Mouse (Mus musculus): ENCODE data around the gene Rapgef4.

Rapgef4 gene

DNA sequence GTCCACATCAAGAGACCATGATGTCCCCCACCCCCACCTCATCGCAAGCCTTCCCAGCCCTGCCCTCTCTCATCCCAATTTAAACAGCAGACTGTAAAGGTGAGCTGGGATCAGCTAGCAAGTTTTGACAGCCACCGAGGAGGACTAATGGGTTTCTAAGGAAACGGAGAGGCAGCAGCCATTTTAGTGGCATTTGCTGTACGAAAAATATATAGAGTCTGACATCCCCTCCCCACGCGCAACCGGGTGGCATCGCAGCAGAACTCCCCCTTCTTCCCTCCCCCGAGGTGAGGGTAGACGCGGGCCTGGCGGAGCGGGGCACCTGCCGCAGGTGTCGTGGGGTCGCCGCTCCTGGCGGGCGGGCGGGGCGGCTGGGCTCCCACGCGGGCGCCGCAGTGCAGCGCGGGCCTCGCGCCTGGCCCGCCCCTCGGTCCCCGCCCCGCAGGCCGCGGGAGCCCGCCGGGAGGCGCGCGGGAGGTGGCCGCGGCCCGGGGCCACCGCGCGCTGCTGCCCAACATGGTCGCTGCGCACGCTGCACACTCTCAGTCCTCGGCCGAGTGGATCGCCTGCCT, at the start of gene Rapgef4:
Rapgef4 (plus strand) TSS at position 470 of the 572 bp plus-strand sequence.
- no peak for DNase-seq (ENCODE audit: low spot score)

DNA sequence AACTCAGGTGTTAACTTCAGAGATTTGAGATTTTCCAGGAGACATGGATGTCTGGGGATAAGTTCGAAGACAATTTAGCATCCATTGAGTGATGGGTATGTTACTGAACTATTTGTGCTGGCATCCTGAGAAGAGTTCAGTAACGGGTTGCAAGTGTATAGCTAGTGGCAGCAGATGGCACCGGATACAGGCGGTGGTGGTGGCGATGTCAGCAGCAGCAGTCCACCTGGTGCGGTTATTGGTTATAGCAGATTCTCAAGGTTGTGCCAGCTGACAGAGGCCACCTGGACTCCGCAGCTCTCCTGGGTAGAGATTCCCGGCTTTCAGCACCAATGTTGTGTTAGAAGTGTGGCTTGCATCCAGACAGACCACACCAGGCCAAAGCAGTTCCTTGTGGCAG, 47.0 kb upstream of the Rapgef4 start:
- no peak for DNase-seq (ENCODE audit: low spot score)

DNA sequence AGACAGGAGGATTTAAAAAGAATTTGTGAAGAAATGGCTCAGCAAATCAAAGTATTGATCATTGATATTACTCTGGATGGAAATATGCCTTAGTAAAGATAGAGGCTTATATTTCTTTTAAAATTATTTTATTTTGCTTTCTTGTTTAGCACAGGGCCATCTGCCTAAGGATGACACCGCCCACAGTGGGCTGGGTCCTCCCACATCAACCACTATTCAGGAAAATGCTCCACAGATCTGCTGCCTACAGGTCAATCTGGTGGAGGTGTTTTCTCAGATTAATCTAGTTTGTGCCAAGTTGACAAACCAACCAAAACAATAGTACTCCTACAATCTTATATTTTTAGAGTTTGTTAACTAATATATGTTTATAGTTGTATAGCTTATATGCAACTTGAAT, 44.3 kb upstream of the Rapgef4 start:
- no peak for DNase-seq (ENCODE audit: low spot score)

DNA sequence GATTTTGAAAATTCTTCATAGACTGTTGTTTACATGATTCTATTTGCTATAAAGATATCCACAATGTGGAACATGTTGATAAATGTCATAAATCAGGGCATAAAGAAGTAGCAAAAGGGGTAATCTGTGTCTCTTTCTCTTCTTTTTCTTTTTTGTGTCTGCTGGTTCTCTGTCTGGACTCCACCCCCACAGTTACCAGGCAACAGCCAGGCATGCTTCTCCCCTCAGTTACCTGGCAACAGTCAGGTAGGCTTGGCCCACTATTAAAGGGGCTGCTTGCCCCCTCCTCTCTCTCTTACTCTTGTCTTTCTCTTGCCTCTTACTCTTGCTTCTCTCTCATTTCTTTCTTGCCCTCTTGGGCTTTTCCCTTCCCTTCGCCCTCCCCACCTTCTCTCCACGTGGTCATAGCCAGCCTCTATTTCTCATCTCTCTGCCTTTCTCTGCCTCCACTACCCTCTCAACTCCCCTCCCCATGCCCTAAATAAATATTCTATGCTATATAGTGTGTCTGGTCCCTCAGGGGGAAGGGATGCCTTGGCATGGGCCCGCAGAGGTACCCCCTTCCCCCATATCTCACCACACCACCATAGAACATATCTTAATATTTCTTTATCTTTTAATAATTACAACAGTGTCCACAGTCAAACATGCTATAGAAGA, 43.3 kb upstream of the Rapgef4 start:
- no peak for DNase-seq (ENCODE audit: low spot score)

DNA sequence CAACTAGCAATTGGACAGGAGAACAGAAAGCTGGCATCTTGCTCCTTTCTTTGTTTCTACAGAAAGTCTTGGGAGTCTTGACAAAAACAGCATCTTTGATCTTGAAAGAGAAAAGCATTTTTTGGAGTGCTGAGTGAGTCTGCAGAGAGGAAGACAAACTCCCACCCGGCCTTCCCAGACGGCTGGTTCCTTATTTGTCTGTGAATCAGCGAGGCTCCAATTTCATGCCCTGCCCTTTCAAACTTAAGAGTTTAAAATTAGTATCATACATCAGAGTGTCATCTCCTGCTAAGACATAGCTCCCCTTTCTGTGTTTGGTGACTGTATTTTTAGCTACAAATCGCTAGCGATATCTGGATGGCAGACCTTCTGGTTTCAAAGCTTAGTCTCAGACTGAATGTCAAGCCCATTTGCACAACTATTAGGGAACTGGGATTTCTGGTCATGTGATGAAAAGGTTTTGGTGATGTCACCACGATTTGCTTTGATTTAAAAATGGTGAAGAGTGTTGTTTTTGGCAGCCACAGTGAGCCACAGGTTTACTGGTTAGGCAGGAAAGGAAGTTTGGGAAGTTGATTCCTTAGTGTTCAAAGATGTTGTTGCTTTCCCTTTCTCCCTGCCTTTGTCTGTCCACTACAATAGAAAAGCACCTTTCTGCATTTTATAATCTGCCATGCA, 42.2 kb upstream of the Rapgef4 start:
- no peak for DNase-seq (ENCODE audit: low spot score)

DNA sequence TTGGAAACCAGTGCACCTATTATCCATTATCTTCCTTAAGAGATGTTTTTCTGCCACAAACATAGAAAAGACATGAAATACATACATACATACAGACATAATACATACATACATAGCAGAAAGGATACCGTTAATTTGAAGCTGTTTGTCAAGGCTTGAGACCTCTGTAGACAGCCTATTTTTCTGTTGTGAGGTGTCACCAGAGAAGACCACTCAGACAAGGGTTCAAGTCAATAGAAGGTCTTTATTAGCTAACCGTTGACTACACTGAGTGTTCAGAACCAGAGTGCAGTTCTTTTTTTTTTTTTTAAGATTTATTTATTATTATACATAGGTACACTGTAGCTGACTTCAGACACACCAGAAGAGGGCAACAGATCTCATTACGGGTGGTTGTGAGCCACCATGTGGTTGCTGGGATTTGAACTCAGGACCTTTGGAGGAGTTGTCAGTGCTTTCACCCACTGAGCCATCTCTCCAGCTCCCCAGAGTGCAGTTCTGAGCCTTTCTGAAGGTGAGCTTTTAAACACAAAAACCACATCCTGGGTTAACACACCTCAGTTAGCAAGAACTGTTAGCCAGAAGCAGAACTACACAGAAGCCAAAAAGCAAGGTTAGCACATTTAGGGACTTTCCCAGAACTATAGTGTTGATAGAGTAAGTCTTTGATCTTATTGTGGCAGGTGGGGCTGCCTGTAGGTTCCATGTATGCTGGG, 39.9 kb upstream of the Rapgef4 start:
- no peak for DNase-seq (ENCODE audit: low spot score)

DNA sequence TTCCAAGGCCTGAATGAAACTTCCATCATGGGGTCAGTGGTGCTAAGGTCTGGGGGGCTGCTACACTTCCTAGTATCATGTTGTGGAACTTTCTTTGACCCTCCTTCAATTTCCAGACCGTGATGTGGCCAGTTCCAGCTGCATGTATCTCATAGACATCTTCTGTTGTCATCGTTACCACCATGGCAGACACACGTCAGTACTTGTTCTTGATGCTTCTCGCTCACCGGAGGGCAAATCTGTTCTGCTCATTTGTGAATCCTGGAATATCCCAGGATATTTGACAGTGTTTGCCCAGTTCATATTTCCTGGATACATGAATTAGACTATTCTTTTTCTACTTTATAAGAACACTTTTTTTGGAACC, 39.3 kb upstream of the Rapgef4 start:
- DNase-seq (ENCODE audit: low spot score), result no peak

DNA sequence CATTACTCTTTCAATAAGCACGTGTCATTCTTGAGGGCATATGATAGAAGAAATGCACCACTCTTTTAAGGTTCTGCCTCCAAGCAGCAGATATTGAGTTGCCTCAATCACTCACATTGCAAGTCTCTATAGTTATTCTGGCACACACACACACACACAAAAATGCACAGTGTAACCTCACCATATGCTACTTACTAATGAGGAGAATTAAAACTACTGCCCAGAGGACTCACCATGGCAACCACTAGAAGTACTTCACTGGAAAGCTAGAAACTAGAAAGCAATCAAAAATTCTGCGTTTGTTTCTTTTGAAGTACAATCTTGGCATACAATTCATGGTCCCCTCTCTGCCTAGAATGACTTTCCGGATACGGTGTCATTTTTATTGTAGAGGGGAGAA, 29.8 kb upstream of the Rapgef4 start:
- no peak for DNase-seq (ENCODE audit: low spot score)

DNA sequence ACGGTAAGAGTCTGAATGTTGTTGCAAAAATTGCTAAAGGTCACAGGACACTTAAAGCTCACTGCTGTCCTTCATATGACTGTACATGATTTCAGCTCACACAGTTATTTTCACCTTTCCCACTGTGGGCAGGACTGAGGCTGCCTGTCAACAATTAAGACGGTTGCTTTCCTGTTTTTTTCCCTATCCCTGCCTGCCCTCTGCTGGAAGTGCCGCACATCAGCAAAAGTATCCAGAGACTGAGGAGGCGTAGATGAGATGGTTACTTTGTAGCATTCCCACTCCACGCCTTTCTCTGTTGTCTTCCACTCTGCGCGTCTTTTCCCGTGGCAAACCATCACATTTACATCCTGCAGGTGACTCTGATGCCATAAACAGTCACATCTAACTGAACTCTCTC, 25.4 kb upstream of the Rapgef4 start:
- DNase-seq (ENCODE audit: low spot score), result peak; percentile 65

DNA sequence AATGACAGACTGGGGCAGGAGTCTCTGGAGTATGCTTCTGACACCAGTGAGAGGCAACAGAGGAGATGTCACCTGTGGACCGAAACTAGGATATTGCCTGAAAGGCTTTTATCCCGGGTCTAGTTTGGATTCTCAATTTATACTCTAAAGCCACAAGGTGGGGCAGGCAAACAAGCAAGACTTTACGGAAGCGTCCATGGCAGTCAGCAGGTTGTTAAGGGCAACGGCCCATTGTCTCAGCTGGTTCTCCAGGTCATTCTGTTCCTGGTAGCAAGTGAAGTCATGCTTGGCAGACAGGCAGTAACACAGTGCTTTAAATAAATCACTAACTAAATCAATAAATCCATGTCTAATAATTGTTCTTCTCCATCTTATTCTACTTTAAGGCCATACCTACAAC, 24.6 kb upstream of the Rapgef4 start:
- DNase-seq (ENCODE audit: low spot score), result no peak

DNA sequence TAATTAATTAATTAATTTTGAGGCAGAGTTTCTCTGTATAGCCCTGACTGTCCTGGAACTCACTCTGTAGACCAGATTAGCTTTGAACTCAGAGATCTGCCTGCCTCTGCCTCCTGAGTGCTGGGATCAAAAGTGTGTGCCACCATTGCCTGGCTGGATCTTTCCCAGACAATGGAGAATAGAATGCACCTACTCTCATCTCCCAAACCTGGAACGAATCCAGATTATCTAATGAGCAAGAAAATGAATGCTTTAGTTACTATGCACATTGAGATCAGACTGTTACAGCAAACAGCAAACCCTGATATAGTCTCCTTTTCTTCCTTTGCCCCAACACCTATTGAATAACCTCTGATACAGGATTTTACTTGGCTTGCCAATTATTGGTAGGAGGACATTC, 23.1 kb upstream of the Rapgef4 start:
- no peak for DNase-seq (ENCODE audit: low spot score)

DNA sequence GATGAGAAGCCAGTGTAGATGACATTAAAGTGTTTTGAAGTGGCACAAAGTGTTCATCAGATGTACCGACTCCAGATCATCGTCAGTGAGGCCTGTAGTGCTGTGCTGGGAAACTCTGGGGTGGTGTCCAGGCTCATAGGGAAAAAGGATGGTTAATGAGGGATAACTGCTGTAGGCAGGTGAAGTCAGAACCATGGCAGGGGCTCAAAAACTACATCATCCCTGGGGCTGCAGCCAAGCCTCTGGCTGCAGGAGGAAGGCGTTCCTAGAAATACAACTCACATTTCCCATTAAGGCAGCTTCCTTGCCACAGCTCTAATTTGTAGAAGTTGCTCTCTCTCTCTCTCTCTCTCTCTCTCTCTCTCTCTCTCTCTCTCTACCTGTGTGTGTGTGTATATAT, 22.6 kb upstream of the Rapgef4 start:
- no peak for DNase-seq (ENCODE audit: low spot score)

DNA sequence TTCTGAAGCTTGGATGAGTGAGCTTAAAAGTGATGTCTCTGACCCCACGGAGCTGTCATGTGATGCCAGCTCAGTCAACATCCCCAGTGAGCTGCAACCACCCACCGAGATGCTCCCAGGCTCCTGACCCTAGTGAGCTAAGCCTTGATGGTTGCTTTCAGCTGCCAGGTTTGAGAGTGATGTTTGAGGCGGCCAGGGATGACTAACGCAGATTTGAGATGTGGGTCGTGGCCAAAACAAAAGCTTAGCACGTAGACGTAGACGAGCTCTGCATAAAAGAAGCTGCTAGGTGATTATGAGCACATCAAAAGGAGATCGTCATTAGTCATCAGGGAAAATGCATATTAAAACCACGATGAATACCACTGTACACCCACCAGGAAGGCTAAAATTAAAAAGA, 16.8 kb upstream of the Rapgef4 start:
- no peak for DNase-seq (ENCODE audit: low spot score)

DNA sequence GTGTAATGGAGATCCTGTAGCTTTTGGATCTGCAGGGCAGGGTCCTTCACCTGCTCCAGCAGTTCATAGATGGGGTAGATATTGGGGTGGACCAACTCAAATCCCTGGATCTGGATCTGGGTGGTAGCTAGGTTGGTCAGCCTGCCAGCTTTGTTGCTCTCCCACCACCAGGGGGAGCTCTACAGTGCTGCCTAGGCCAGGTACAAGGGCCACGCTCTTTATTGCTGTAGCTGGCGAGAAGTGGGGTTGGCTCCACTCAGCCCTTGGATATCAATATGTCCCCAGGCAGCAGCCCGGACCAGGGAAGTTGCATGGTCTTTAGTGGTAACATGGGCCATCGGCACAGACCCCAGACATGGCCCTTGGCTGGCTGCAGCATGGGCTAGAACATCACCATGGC, 15.6 kb upstream of the Rapgef4 start:
- DNase-seq (ENCODE audit: low spot score), result no peak

DNA sequence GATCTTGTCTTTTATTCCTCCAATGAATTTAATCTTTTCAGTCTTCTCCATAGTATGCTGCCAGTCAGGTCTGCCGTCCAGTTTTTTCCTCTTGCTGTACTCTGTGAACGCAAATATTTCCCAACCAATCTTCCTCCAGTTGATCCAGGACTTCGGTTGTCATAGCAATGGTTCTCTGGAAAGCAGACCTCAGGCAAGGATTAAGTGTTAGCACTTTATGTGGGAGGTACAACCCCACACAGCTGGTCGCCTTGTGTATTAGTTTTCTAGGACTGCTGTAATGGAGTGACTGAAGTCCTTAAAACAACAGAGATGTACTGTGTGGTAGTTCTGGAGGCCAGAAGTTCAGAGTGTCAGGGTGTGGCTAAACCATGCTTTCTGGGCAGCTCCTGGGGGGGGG, 14.3 kb upstream of the Rapgef4 start:
- no peak for DNase-seq (ENCODE audit: low spot score)

DNA sequence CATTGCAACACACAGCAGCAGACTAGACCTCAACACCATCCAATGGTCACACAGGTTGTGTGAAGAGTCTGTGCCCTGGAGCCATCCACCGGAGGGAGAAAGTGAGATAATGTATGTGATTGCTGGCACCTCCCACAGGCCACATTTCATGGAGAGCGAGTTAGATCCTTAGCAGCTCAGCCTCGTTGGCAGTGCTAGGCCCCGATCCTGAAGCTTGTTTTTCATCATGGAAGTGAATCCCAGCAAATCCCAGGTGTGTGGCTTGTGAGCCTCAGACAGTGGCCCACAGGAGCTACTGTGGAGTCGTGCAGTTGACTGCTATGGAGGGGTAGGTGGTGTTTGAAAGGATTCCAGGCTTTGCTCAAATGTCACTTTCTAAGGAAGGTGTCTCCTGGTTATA, 13.2 kb upstream of the Rapgef4 start:
- no peak for DNase-seq (ENCODE audit: low spot score)

DNA sequence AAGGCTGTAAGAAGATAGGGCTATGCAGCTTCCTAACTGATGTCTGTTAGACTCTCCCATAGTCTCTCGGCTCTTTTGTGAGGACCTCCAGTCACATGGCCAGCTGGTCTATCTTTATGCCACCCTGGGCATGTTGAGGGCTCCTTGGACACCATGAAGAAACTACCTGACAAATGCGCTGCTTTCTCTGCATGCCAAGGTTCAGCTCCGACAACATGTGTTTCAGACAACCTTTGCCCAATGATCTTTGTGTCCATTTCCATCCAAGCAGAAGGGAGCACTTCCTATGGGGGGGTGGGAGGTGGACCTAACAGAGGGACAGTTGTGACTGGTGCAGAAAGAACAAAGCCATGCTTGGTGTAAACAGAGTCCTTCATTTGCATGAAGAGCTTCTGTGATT, 7.4 kb upstream of the Rapgef4 start:
- DNase-seq (ENCODE audit: low spot score), result no peak

DNA sequence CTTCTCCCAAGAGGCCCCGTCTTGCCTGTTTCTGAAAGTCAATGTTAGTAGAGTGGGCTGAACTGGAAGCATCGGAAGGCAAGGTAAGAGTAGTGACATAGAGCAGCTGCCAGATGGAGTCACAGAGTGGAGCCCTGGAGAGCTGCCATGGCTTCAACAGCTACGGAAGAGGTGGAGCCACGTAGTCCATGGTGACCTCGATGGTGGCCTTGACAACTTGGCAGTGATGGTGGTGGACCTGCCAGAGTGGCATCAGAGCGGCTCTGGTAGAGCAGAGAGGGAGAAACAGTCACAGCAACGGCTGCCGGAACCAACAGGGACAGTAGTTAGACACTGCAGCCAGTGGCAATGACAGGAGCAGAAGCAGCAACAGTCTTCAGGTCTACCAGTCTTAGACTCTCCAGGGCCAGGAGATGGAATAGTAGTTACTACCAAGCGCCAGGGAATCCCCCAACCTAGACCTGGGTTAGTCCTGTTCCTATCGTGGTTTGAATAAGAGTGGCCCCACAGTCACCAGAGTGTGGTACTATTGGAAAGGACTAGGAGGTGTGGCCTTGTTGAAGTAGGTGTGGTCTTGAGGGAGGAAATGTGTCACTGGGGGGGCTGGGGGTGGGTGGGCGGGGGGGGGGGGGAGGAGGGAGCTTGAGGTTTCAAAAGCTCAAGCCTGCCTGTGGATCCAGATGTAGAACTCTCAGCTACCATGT, 6.7 kb upstream of the Rapgef4 start:
- no peak for DNase-seq (ENCODE audit: low spot score)

DNA sequence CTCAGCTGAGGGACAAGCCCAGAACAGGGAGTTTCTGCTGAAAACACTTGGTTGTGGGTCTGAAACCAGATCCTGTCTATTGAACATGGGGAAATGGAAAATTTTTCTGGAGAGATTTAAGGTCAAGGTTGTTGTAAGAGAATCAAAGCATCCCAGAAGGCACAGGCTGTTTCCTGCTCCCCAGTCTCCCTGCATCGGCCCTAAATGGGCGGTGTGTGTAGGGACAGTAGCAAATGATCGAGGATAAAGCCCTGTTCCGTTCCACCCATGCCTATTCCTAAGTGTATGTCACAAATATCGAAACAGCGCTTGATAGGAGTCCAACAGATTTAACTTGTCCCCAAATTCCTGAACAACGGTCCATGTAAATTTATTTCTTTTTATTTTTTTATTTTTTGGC, 1.1 kb upstream of the Rapgef4 start:
- no peak for DNase-seq (ENCODE audit: low spot score)

DNA sequence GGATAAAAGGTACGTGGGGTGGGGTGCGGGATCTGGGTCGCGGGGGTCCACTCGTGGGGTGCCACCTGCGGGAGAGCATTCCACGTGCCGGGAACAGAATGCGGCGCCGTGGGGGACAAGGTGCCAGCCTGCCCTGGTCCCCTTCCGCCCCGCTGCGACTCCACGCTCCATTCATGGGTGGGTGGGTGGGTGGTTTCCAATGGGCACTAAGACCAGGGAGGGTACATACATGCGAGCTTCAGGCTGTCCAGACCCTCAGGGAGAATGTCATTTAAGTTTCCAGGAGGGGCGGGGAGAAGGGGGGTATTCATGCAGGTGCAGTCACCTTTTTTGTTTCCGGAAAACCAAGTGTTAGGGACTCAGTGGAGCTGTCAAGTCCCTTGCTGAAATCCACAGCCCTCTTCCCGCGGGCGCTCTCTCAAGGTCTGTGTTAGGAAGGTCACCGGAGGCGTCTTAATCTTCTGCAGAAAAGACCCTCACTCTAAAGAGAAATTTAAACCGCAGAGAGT, 357 bp downstream of the Rapgef4 start:
- no peak for DNase-seq (ENCODE audit: low spot score)

DNA sequence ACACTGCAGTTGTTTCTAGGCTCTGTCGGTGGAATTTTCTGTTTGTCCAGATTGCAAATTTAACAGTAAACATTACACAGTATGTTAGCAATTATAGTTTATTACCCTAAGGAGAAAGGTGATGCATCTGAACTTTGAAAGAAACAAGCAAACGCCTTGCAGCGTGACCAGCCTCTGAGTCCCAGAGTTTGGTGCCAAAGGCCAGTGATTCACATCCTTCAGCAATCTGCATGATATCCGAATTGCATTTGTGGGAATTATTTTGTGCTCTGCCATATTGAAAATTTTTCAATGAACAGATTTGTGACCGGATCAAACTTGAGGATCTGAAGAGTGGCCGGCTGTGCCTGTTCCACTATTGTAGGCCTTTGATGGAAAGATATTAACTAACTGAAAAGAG, 856 bp downstream of the Rapgef4 start:
- DNase-seq (ENCODE audit: low spot score), result no peak

DNA sequence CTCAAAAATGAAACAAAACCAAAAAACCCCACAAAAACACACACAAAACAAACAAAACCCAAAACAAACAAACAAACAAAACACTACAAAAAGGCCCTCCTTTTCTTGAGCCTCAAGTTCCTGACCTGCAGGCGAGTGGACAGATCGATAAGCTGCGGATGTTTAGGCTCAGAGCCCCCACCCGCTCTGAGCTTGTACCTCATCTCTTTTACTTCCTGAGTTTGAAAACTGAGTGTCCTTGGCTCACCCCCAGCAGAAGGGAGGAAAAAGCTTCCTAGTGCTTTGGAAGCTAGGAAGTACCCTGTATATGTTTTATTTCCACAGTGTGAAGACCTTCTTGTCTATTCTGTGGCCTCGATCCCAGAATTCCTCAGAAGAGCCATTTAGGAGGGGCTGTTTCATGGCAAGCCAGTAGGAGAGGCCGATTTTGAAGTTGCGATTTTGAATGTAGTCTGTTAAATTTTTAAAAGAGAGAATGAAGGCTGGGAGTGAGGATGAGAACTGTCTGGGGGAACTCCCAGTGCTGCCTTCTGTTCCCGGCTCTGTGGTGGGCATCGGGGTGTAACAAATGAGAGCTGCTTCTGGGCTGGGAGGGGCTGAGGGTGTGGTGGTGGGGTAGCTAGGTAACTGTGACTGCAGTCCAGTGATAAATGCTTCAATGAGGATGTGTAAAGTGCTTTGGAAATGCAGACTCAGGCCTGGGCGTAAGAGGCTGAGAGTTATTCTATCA, 2.0 kb downstream of the Rapgef4 start:
- DNase-seq (ENCODE audit: low spot score), result no peak
